Mouse (Mus musculus) cerebellum, postnatal 25 days (tissue): ENCODE measurements at regions not wholly inside any gene's neighbourhood (a gene's known extent, or its start where the extent isn't known, plus 50 kb on each side); places are given as distances from the start of the nearest gene placed in this dataset.
"Not testable (repeated sequence)": the region's sequence is repeated elsewhere in the genome, so short reads cannot be mapped to it uniquely, and the experiment has no call there.

ENCODE experiments used
- DNase-seq, 2 experiments: peaks; one replicate each; pipeline ENCODE4 v3.0.0; 2021; ENCODE audit warnings: mixed read lengths in 2 of 2

- peak in 1 of 2 experiments; percentile 17 for DNase-seq
Measured at GRCm38 (mm10) chr15:32749971-32750370, 505.4 kb downstream of the Sema5a start.

DNA sequence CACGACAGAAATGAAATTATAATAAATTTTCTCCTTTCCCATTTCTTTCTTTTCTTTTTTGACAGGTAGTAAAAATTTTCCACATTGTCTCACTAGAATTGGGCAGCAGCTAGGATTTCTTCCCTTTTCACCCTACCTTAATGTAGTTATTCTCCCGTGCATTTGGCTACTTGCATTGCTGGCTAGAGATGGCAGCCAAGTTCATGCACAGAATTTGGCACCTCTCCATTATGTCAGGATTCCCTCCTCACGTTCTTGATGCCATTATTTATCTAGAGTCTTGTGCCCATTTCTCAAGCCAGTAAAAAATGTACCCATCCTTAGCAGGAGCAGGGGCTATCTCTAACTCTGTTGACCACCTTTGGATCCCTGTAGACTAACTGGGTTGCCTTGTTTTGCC, 507.4 kb downstream of the Sema5a start:
- peak; percentile 33 to 44 for DNase-seq

DNA sequence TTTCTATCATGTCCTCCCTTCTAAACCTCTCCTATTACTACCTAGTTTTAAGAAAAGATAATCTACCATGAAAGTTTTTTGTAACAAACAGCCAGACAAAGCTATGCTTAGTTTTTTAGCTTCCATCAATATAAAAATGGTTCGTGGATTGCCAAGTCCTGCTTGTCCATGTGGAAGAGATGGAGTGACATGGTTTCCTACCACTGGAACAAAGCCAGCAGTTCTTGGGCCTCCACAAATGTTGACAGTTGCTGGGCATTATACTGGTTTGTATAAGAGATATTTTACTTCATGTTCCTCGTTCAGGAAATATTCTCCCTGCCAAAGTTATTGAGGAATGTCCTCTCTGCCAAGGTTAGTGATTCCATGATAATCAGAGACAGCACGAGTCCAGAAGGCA, 515.5 kb downstream of the Sema5a start:
- DNase-seq: no peak

GRCm38 (mm10) chr15:32766011-32766701, 521.5 kb downstream of the Sema5a start:
- DNase-seq: peak; percentile 17 to 49

DNA sequence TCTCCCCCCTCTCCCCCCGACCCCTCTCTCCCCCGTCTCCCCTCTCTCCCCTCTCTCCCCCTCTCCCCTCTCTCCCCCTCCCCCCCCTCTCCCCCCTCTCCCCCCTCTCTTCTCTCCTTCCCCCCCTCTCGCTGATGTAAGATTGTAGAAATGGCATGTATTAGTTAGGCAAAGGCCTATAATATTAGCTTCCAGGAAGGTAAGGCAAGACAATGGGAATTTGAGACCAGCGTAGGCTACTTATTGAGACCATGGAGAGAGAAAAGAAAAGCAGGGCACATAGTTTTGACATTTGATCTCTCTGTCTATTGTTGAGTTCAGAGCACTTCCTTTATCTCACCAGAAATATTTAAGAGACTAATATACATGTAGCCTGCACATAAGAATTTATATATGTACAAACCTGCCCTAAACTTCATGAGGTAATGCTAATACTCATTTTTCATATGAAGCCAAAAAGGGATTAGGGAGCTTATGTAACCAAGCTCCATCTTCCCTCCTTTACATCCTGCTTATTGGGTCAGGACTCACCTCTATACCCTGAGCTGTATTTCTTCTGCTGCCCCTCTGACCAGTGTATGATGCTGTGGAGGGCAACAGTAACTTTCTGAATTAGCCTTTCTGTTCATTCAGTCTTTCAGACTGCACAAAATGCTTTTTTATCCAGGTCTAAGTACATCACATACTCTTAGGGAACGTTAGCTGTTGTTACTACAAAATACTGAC, 522.3 kb downstream of the Sema5a start:
- no peak for DNase-seq

GRCm38 (mm10) chr15:32778226-32778598, 533.6 kb downstream of the Sema5a start:
- not testable (repeated sequence) for DNase-seq

- peak; percentile 83 for DNase-seq
Measured at GRCm38 (mm10) chr15:32778599-32779273, 534.1 kb downstream of the Sema5a start.

- DNase-seq: not testable (repeated sequence)
Measured at GRCm38 (mm10) chr15:32779274-32779615, 534.6 kb downstream of the Sema5a start.

DNA sequence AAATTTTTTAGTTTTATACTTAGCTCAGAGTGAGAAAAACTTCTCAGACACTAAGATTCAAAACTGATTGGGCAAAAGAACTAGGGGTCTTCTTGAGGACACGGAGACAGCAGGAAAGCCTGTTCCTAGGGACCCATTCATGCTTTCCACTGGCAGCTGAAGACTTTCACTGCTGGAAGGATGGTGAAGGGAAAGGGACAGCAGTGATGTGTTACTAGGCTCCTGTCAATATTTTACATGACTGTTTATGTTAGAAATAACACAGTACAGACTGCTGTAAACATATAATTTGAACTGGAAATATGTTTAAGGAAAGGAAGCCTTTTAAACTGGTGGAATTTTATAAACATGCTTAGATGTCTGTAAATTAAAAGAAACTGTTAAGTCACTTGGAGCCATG, 537.0 kb downstream of the Sema5a start:
- not testable (repeated sequence) for DNase-seq

DNA sequence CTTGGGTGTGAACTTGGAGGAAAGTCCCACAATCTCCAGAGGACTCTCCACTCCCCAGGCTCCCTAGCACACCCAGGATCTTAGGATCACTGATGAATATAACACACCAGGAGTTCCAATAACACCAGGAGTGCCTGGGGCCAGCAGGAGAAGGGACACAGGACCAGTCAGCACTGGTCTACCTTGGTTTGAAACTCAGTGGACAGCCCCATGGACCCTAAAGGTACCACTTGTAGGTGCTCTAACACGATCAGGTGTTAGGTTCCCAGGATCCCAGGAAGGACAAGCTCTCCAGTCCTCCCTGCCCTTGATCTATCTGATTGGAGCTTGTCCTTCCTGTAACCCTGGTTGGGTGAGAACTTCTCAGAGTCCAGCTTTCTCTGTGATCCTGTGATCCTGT, 554.6 kb downstream of the Sema5a start:
- DNase-seq: no peak

DNA sequence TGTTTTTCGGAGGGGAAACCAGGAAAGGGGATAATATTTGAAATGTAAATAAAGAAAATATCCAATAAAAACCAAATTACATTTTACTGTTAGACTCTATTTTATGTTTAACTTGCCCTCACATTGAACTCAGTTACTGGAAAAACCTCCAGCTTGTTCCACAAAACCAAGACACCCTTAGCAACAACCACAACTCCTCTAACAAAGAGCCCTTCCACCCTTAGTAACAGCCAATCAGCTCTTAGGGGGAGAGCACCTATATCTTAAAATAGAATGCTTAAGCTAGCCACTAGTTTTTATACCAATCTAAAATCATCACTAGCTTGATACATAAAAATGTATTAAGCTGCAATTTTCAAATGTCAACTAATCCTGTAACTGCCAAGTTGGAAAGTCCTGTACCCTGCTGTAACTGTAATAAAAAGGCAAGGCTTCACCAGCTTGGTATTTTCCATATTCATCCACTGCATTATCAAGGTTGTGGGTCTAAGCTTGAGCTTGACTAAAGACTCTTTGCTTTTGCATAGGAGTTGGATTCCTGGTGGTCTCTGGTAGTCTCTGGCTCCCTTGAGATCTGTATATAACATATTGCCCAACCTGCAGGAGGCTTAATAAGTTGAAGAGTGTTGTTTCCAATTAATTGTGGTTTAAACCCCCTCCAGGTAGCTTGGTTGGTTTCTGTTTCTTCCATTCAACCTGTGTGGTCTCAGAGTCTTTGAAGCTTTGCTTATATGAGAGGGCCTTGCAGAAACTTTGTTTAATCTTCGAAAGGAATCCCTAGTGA, 566.4 kb downstream of the Sema5a start:
- DNase-seq: no peak

- DNase-seq: no peak
Measured at GRCm38 (mm10) chr15:32839966-32840365, 595.4 kb downstream of the Sema5a start.
